ENCODE assay signal across 9 mouse cellular contexts in the genomic region with DNA sequence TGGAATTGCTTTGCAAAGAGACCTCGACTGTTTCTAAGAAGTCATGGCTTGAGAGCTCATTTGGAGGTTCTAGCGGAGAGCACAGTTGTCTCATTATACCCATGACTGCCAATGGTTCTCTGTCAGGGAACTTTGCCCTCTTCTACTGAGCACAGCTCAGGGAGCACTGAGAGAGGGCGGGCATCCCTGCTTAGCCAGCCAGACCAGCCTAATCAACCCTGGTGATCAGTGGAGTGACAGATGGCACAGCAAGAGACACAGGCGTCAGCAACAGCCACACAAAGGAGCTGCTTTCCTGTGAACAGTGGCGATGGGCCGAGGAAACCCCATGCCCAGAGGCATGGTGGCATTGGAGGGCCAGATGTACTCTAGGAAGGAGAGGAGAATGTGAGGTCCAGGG. TPM values are rescaled to one million over a fixed set of nuclear protein-coding genes. Genes with fewer than 3 reads are reported as not detected.
DNase-seq lines count a peak whose midpoint lies in the region.
"Had no signal": no experiment of that assay in that cellular context is flagged by ENCODE, and none has a peak within 500 bp of the region (broad histone marks: within the 10 kb centered on the region; RNA-seq: fewer than 3 reads in every experiment).

No protein-coding gene starts in this region.

- 87% methylated on average over 6 of the region's 6 CpGs for WGBS in heart, embryonic 10.5 days
- WGBS in hindbrain, embryonic 10.5 days = 77% methylated on average over 6 of the region's 6 CpGs

- DNase-seq in heart, embryonic 10.5 days (ENCODE audit: low spot score) = no peak
- no peak for DNase-seq in heart, adult 11 months
- peak; percentile 59 to 75 for DNase-seq in cerebellum, adult 18-20 months
- DNase-seq in hindbrain, embryonic 10.5 days (ENCODE audit: low spot score) = no peak
- DNase-seq in kidney, postnatal 25 days = peak; percentile 49 to 75
- no peak for DNase-seq in thymus, postnatal 4 days
- DNase-seq in thymus, adult 18-20 months = no peak
- no peak for DNase-seq in ovary, adult 18-20 months (ENCODE audit: low spot score)
- DNase-seq: lung, postnatal 10 days had no signal

- H3K27me3 ChIP-seq in heart, embryonic 10.5 days (ENCODE audit: insufficient read depth, poor library complexity, severe bottlenecking) = no peaks in the 10 kb centered on the region
- H3K27me3 ChIP-seq in hindbrain, embryonic 10.5 days (ENCODE audit: insufficient read depth, poor library complexity, severe bottlenecking) = no peaks in the 10 kb centered on the region

- peaks cover 41% of the 10 kb centered on the region for H3K4me1 ChIP-seq in heart, embryonic 10.5 days
- H3K4me1 ChIP-seq in hindbrain, embryonic 10.5 days (replicated peaks) = peaks cover 35% of the 10 kb centered on the region

- no peaks in the 10 kb centered on the region for H3K9me3 ChIP-seq in heart, embryonic 10.5 days
- no peaks in the 10 kb centered on the region for H3K9me3 ChIP-seq in hindbrain, embryonic 10.5 days

- no peak overlapping the region for H3K4me3 ChIP-seq in heart, embryonic 10.5 days
- H3K4me3 ChIP-seq in hindbrain, embryonic 10.5 days = no peak overlapping the region

- peak overlapping the region; percentile 56; the same call in 1 of the 2 replicates for H3K27ac ChIP-seq in heart, embryonic 10.5 days
- H3K27ac ChIP-seq in hindbrain, embryonic 10.5 days = peak overlapping the region; percentile 29; the same call in 1 of the 2 replicates

- peaks cover 37% of the 10 kb centered on the region for H3K36me3 ChIP-seq in heart, embryonic 10.5 days
- H3K36me3 ChIP-seq in hindbrain, embryonic 10.5 days = peaks cover 44% of the 10 kb centered on the region

RNA-seq across cellular contexts. Expression of a gene that starts 6.4 kb away (rescaled TPM):
- 38.1 and 38.3 TPM in 2 replicates for polyA plus RNA-seq in heart, embryonic 10.5 days (2016; fragmentation: Nextera tagmentation; extraction: Ambion mirVana)
- 44.7 and 44.8 TPM in 2 replicates for polyA plus RNA-seq in hindbrain, embryonic 10.5 days (2016; fragmentation: Nextera tagmentation; extraction: Ambion mirVana)

RNA-seq across cellular contexts. Expression of a gene that starts 9.3 kb away (rescaled TPM):
- 18.4 and 21.0 TPM in 2 replicates for polyA plus RNA-seq in heart, embryonic 10.5 days (2016; fragmentation: Nextera tagmentation; extraction: Ambion mirVana)
- polyA plus RNA-seq in hindbrain, embryonic 10.5 days (2016; fragmentation: Nextera tagmentation; extraction: Ambion mirVana) = 18.6 and 20.7 TPM in 2 replicates

RNA-seq across cellular contexts. Expression of a gene that starts 26.4 kb away (rescaled TPM):
- polyA plus RNA-seq in heart, embryonic 10.5 days (2016; fragmentation: Nextera tagmentation; extraction: Ambion mirVana) = 258 and 286 TPM in 2 replicates
- 280 and 301 TPM in 2 replicates for polyA plus RNA-seq in hindbrain, embryonic 10.5 days (2016; fragmentation: Nextera tagmentation; extraction: Ambion mirVana)

RNA-seq across cellular contexts. Expression of a gene that starts 38.0 kb away (rescaled TPM):
- 42.9 and 48.9 TPM in 2 replicates for polyA plus RNA-seq in heart, embryonic 10.5 days (2016; fragmentation: Nextera tagmentation; extraction: Ambion mirVana)
- polyA plus RNA-seq in hindbrain, embryonic 10.5 days (2016; fragmentation: Nextera tagmentation; extraction: Ambion mirVana) = 71.0 and 91.5 TPM in 2 replicates

RNA-seq across cellular contexts. Expression of a gene that starts 38.3 kb away (rescaled TPM):
- polyA plus RNA-seq in heart, embryonic 10.5 days (2016; fragmentation: Nextera tagmentation; extraction: Ambion mirVana) = 0.55 and 1.1 TPM in 2 replicates
- polyA plus RNA-seq in hindbrain, embryonic 10.5 days (2016; fragmentation: Nextera tagmentation; extraction: Ambion mirVana) = 2.2 and 2.4 TPM in 2 replicates

Comparison
In these comparisons a context has a peak if more than half of its experiments do, and no peak if none do; other contexts are left out.
1. DNase-seq: peak in cerebellum, adult 18-20 months (2 of 2) and kidney, postnatal 25 days (2 of 2); none in heart, embryonic 10.5 days (single experiment), heart, adult 11 months (single experiment), hindbrain, embryonic 10.5 days (single experiment), thymus, postnatal 4 days (single experiment), thymus, adult 18-20 months (0 of 2) and ovary, adult 18-20 months (single experiment).